ENCODE assay signal across 8 mouse cellular contexts in the genomic region with DNA sequence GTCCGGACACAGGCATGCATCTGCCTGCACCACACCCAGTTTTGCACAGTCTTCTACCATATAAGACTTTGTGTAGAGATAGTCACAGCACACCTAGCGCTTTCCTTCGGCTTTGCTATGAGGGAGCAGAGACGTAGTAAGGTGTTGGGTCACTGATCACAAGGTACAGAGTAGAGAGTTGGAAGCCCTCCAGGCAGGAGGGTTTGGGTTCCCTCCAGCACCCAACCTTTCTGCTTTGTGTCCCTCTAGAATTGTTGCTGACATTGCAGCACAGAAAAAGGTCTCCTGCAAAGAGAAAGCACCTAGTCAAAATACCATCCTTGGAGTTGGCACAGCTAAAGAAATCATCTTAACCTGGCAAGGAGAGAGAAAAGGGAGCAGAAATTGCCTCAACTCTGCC.
"Had no signal": no experiment of that assay in that cellular context is flagged by ENCODE, and none has a peak within 500 bp of the region (broad histone marks: within the 10 kb centered on the region; RNA-seq: fewer than 3 reads in every experiment).

No protein-coding gene starts in this region.

- DNase-seq: left cerebral cortex, postnatal 4 days; lung, adult 18-20 months; right cerebral cortex, postnatal 14 days; thymus, postnatal 36 days had no signal

- H3K9me3 ChIP-seq: limb, embryonic 13.5 days; midbrain, embryonic 13.5 days had no signal

- ATAC-seq: inflammation-experienced regulatory T-cells, adult 6 months; midbrain, embryonic 13.5 days had no signal

- H3K4me3 ChIP-seq: limb, embryonic 13.5 days; midbrain, embryonic 13.5 days had no signal

- H3K9ac ChIP-seq: limb, embryonic 13.5 days; liver, embryonic 14.5 days; midbrain, embryonic 13.5 days had no signal

- H3K4me2 ChIP-seq: limb, embryonic 13.5 days; midbrain, embryonic 13.5 days had no signal

- H3K27me3 ChIP-seq: limb, embryonic 13.5 days; midbrain, embryonic 13.5 days had no signal

- H3K27ac ChIP-seq: limb, embryonic 13.5 days; liver, embryonic 14.5 days; midbrain, embryonic 13.5 days had no signal
